ENCODE assay signal across 8 mouse cellular contexts in the genomic region with DNA sequence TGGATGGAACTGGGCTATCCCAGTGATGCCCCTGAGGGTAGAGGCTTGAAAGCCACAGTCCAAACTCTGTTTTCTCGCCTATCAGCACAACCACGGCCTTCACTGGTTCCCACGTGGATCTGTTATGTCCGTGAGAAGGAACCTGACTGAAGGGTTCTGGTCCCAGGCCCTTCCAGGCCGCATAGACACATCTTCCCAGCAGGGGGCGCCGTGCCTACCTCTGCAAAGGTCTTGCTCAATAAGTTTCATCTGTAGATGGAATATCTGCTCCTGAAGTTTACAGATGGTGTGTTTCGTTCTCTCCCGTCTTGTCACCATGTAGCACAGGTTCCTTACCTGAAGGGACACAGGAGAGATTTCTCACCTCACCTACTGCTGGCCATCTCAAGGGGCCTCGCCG. TPM values are rescaled to one million over a fixed set of nuclear protein-coding genes. Genes with fewer than 3 reads are reported as not detected.
DNase-seq lines count a peak whose midpoint lies in the region; ATAC-seq lines count a peak whose summit lies in the region.

No protein-coding gene starts in this region.

- peak; percentile 77 to 90 for DNase-seq in heart, adult 18-20 months
- peak; percentile 79 for DNase-seq in R1 (ENCODE audit: low read depth, low spot score)
- peak; percentile 83 to 85 for DNase-seq in cerebellum, postnatal 36 days
- peak; percentile 78 to 88 for DNase-seq in heart, postnatal 10 days
- peak; percentile 60 to 63 for DNase-seq in left cerebral cortex, postnatal 36 days (ENCODE audit: low spot score in 2 of 2)
- DNase-seq in testis, postnatal 14 days (ENCODE audit: low spot score) = peak; percentile 59

- no peak for ATAC-seq in heart, embryonic 12.5 days (ENCODE audit: insufficient number of reproducible peaks, low FRiP score)
- ATAC-seq in neutrophil, adult 5-6 weeks (ENCODE audit: extremely low read depth, insufficient number of reproducible peaks, low FRiP score, poor library complexity, severe bottlenecking) = peak; percentile 22; the same call in 1 of the 2 replicates

- no peaks in the 10 kb centered on the region for H3K27me3 ChIP-seq in heart, embryonic 12.5 days (replicated peaks)

- H3K4me1 ChIP-seq in heart, embryonic 12.5 days (replicated peaks) = peaks cover 5% of the 10 kb centered on the region; the same call in 1 of the 2 replicates

- H3K9ac ChIP-seq in heart, embryonic 12.5 days = no peak overlapping the region

- no peaks in the 10 kb centered on the region for H3K36me3 ChIP-seq in heart, embryonic 12.5 days

- no peak overlapping the region for H3K4me3 ChIP-seq in heart, embryonic 12.5 days

- 39% methylated on average over 11 of the region's 11 CpGs for WGBS in heart, embryonic 12.5 days

- H3K27ac ChIP-seq in heart, embryonic 12.5 days (ENCODE audit: poor library complexity, severe bottlenecking) = no peak overlapping the region

- no peaks in the 10 kb centered on the region for H3K9me3 ChIP-seq in heart, embryonic 12.5 days (replicated peaks)

- intact Hi-C loops in heart, postnatal 10 days (cut with DNase I) = loop anchor here (1.0 kb wide), 1 partner anchor 34 kb away; no protein-coding TSS in a partner anchor
- intact Hi-C loops in left cerebral cortex, postnatal 36 days (cut with DNase I) = loop anchor here (2.0 kb wide), 2 partner anchors 34 to 146 kb away; a partner anchor contains a TSS

- H3K4me2 ChIP-seq in heart, embryonic 12.5 days = no peak overlapping the region

RNA-seq across cellular contexts. Expression of a gene that starts 36.6 kb away (rescaled TPM):
- total RNA-seq in heart, adult 18-20 months (2021) = 10 to 100 TPM; 13.4 to 18.3 TPM
- polyA plus RNA-seq in heart, embryonic 12.5 days (2016; fragmentation: Nextera tagmentation; extraction: Ambion mirVana) = 0.57 and 0.81 TPM in 2 replicates
- total RNA-seq in heart, postnatal 10 days (2021) = 1 to 10 TPM; 3.5 to 6.6 TPM
- total RNA-seq in left cerebral cortex, postnatal 36 days (2021) = 10 to 100 TPM; 34.0 to 39.7 TPM
- total RNA-seq in neutrophil, adult 5-6 weeks (2017) = 35.1 and 36.9 TPM in 2 replicates

RNA-seq across cellular contexts. Expression of a gene that starts 57.4 kb away (rescaled TPM):
- total RNA-seq in heart, adult 18-20 months (2021) = 100 to 1,000 TPM; 142 to 150 TPM
- polyA plus RNA-seq in heart, embryonic 12.5 days (2016; fragmentation: Nextera tagmentation; extraction: Ambion mirVana) = 123 and 127 TPM in 2 replicates
- total RNA-seq in heart, postnatal 10 days (2021) = 10 to 100 TPM; 94.0 to 96.2 TPM
- total RNA-seq in left cerebral cortex, postnatal 36 days (2021) = 10 to 100 TPM; 63.1 to 65.0 TPM
- total RNA-seq in neutrophil, adult 5-6 weeks (2017) = 20.6 and 26.4 TPM in 2 replicates

RNA-seq across cellular contexts. Expression of a gene that starts 57.4 kb away (rescaled TPM):
- total RNA-seq in heart, adult 18-20 months (2021) = 10 to 100 TPM; 16.4 to 17.8 TPM
- polyA plus RNA-seq in heart, embryonic 12.5 days (2016; fragmentation: Nextera tagmentation; extraction: Ambion mirVana) = 14.6 and 15.2 TPM in 2 replicates
- 10 to 100 TPM; 22.4 to 22.8 TPM for total RNA-seq in heart, postnatal 10 days (2021)
- total RNA-seq in left cerebral cortex, postnatal 36 days (2021) = 10 to 100 TPM; 16.7 to 19.4 TPM
- 9.9 and 10.7 TPM in 2 replicates for total RNA-seq in neutrophil, adult 5-6 weeks (2017)
